Mouse (Mus musculus) T-helper 17 cell (primary cell): ENCODE measurements around the gene Cyp4x1.

Experiments used
- in situ Hi-C, 2 experiments: fragments of 300-600 bp; cut with MboI, MseI; formaldehyde crosslinking; loops; 1 replicate in 1 of 2; 2 replicates in 1 of 2; pipeline ENCODE4 v1.15.1; 2025; ENCODE audit warnings: high pct_unique_total_duplicates in 2 of 2

Cyp4x1 gene

GRCm38 (mm10) chr4:115090592-115090991 lies 43.5 kb downstream of the Cyp4x1 start:
- in situ Hi-C loops = no loop called here

- in situ Hi-C loops = no loop called here
Measured at GRCm38 (mm10) chr4:115088611-115089338, 45.3 kb downstream of the Cyp4x1 start, which contains the start of gene Pdzk1ip1. Gene Pdzk1ip1, plus strand, starts transcription at chr4:115088708.

- in situ Hi-C loops = no loop called here
Measured at GRCm38 (mm10) chr4:115086763-115087415, 47.2 kb downstream of the Cyp4x1 start.

GRCm38 (mm10) chr4:115086257-115086656 lies 47.8 kb downstream of the Cyp4x1 start:
- in situ Hi-C loops = no loop called here

GRCm38 (mm10) chr4:115085522-115086095 lies 48.5 kb downstream of the Cyp4x1 start:
- in situ Hi-C loops = no loop called here

- in situ Hi-C loops = no loop called here
Measured at GRCm38 (mm10) chr4:115083031-115083430, 51.0 kb downstream of the Cyp4x1 start.

- in situ Hi-C loops = no loop called here
Measured at GRCm38 (mm10) chr4:115079821-115080349, 54.2 kb downstream of the Cyp4x1 start.

GRCm38 (mm10) chr4:115078892-115079820 lies 54.9 kb downstream of the Cyp4x1 start:
- in situ Hi-C loops = no loop called here

- in situ Hi-C loops = no loop called here
Measured at GRCm38 (mm10) chr4:115075204-115075915, 58.7 kb downstream of the Cyp4x1 start.

- in situ Hi-C loops = no loop called here
Measured at GRCm38 (mm10) chr4:115074789-115075188, 59.3 kb downstream of the Cyp4x1 start.

- in situ Hi-C loops = no loop called here
Measured at GRCm38 (mm10) chr4:115071668-115072067, 62.4 kb downstream of the Cyp4x1 start.

- in situ Hi-C loops = no loop called here
Measured at GRCm38 (mm10) chr4:115063518-115064239, 70.4 kb downstream of the Cyp4x1 start.

GRCm38 (mm10) chr4:115062875-115063517 lies 71.1 kb downstream of the Cyp4x1 start:
- in situ Hi-C loops = no loop called here

GRCm38 (mm10) chr4:115062540-115062874 lies 71.6 kb downstream of the Cyp4x1 start:
- in situ Hi-C loops = no loop called here

- in situ Hi-C loops = no loop called here
Measured at GRCm38 (mm10) chr4:115060753-115061152, 73.3 kb downstream of the Cyp4x1 start.

GRCm38 (mm10) chr4:115059871-115060270 lies 74.2 kb downstream of the Cyp4x1 start:
- in situ Hi-C loops = no loop called here

- in situ Hi-C loops = no loop called here
Measured at GRCm38 (mm10) chr4:115058871-115059590, 75.0 kb downstream of the Cyp4x1 start.

- in situ Hi-C loops = no loop called here
Measured at GRCm38 (mm10) chr4:115058317-115058761, 75.7 kb downstream of the Cyp4x1 start.
